Mouse (Mus musculus) CH12.LX (cell line): Measurements from ENCODE around the gene Vgll2. TPM values are rescaled to one million over a fixed set of nuclear protein-coding genes. Genes with fewer than 3 reads are reported as not detected.
A peak's percentile ranks its signal among the peaks of the same experiment; 100 is the strongest.

Experiments used
- DNase-seq: peaks from one replicate; pipeline ENCODE4 v3.0.0-alpha.2; 2013; ENCODE audit errors: extremely low read depth
- H3K27ac ChIP-seq: 2 replicates; pipeline ENCODE4 v1.5.1; 2012; ENCODE audit warnings: low read depth, mild to moderate bottlenecking, control low read depth, moderate library complexity; ENCODE audit not compliant: insufficient read depth
- H3K27me3 ChIP-seq: replicated peaks from 2 replicates; pipeline ENCODE3; 2012; ENCODE audit warnings: inconsistent platforms
- H3K36me3 ChIP-seq, 2 experiments: replicated peaks in 1 of 2; 2 replicates each; pipeline versions ENCODE3 to v1.6.1; 2012; ENCODE audit warnings: inconsistent platforms in 1 of 2, low read length in 1 of 2, mild to moderate bottlenecking in 1 of 2, mixed read lengths in 1 of 2, moderate library complexity in 1 of 2; ENCODE audit not compliant: control insufficient read depth in 1 of 2, insufficient read depth in 1 of 2
- H3K4me1 ChIP-seq, 2 experiments: 2 replicates each; pipeline ENCODE4 v1.6.1; 2012; ENCODE audit warnings: inconsistent platforms in 1 of 2, moderate library complexity in 1 of 2; ENCODE audit not compliant: insufficient read depth in 2 of 2, control insufficient read depth in 1 of 2
- H3K4me2 ChIP-seq: 2 replicates; pipeline ENCODE4 v1.6.1; 2012; ENCODE audit warnings: low read depth, mild to moderate bottlenecking, control low read depth; ENCODE audit not compliant: poor library complexity, insufficient read depth, severe bottlenecking
- H3K4me3 ChIP-seq, 3 experiments: fragments of 150-350 bp in 1 of 3; sonication (generic) in 1 of 3; replicated peaks in 1 of 3; 2 replicates each; pipeline versions ENCODE3 to v1.5.1; 2011 to 2012; ENCODE audit warnings: low read depth in 2 of 3, low read length in 2 of 3, mild to moderate bottlenecking in 2 of 3, moderate library complexity in 2 of 3, control low read depth in 1 of 3, improper control_type of control experiment in 1 of 3, inconsistent platforms in 1 of 3, mixed read lengths in 1 of 3; ENCODE audit not compliant: poor library complexity in 1 of 3
- H3K79me2 ChIP-seq: replicated peaks from 2 replicates; pipeline ENCODE4 v1.6.1; 2012; ENCODE audit warnings: mild to moderate bottlenecking, moderate library complexity; ENCODE audit not compliant: control insufficient read depth, poor library complexity, insufficient read depth, severe bottlenecking; ENCODE audit errors: extremely low read depth
- H3K9ac ChIP-seq: 2 replicates; pipeline ENCODE4 v1.6.1; 2012; ENCODE audit warnings: low read depth, mild to moderate bottlenecking, control low read depth, moderate library complexity; ENCODE audit not compliant: insufficient read depth
- H3K9me3 ChIP-seq: replicated peaks from 2 replicates; pipeline ENCODE3; 2012; ENCODE audit warnings: low read length, inconsistent platforms, mixed read lengths
- BHLHE40 ChIP-seq: IDR thresholded peaks from 2 replicates; pipeline ENCODE4 v1.6.1; 2011; ENCODE audit warnings: mild to moderate bottlenecking, low read depth, low read length, improper control_type of control experiment
- CHD1 ChIP-seq: IDR thresholded peaks from 2 replicates; pipeline ENCODE4 v1.6.1; 2012; ENCODE audit warnings: low read depth, low read length, improper control_type of control experiment, inconsistent platforms
- CHD2 ChIP-seq: IDR thresholded peaks from 2 replicates; pipeline ENCODE4 v1.6.1; 2011; ENCODE audit warnings: low read length, improper control_type of control experiment
- CTCF ChIP-seq, 2 experiments: IDR thresholded peaks in 1 of 2; conservative IDR thresholded peaks in 1 of 2; 2 replicates each; pipeline ENCODE4 v1.5.1; 2011 to 2012; ENCODE audit warnings: low read depth in 2 of 2, low read length in 2 of 2, improper control_type of control experiment in 1 of 2, inconsistent platforms in 1 of 2, mild to moderate bottlenecking in 1 of 2, moderate library complexity in 1 of 2
- ELF1 ChIP-seq: IDR thresholded peaks from 2 replicates; pipeline ENCODE4 v1.6.1; 2014; ENCODE audit warnings: low read depth, mild to moderate bottlenecking, inconsistent platforms, low read length, improper control_type of control experiment
- EP300 ChIP-seq: IDR thresholded peaks from 2 replicates; pipeline ENCODE4 v1.6.1; 2011; ENCODE audit warnings: low read length, improper control_type of control experiment
- KAT2A ChIP-seq: IDR thresholded peaks from 2 replicates; pipeline ENCODE4 v1.6.1; 2012; ENCODE audit warnings: low read length, improper control_type of control experiment, inconsistent platforms; ENCODE audit not compliant: insufficient replicate concordance
- MAFK ChIP-seq: IDR thresholded peaks from 2 replicates; pipeline ENCODE4 v1.6.1; 2011; ENCODE audit warnings: low read length, improper control_type of control experiment; ENCODE audit not compliant: insufficient replicate concordance
- MAZ ChIP-seq: IDR thresholded peaks from 2 replicates; pipeline ENCODE4 v1.6.1; 2012; ENCODE audit warnings: low read depth, mild to moderate bottlenecking, inconsistent platforms, low read length, improper control_type of control experiment, moderate library complexity
- MXI1 ChIP-seq: IDR thresholded peaks from 2 replicates; pipeline ENCODE4 v1.6.1; 2011; ENCODE audit warnings: mild to moderate bottlenecking, low read depth, low read length, improper control_type of control experiment
- NELFE ChIP-seq: IDR thresholded peaks from 2 replicates; pipeline ENCODE4 v1.6.1; 2011; ENCODE audit warnings: low read depth, low read length, improper control_type of control experiment
- PAX5 ChIP-seq: IDR thresholded peaks from 2 replicates; pipeline ENCODE4 v1.6.1; 2012; ENCODE audit warnings: low read length, inconsistent platforms, mixed read lengths
- POLR2AphosphoS2 ChIP-seq: IDR thresholded peaks from 2 replicates; pipeline ENCODE4 v1.6.1; 2011; ENCODE audit warnings: low read depth, low read length, improper control_type of control experiment
- SIN3A ChIP-seq: IDR thresholded peaks from 2 replicates; pipeline ENCODE4 v1.6.1; 2012; ENCODE audit warnings: low read length, improper control_type of control experiment, inconsistent platforms
- SMC3 ChIP-seq: IDR thresholded peaks from 2 replicates; pipeline ENCODE4 v1.6.1; 2011; ENCODE audit warnings: low read depth, low read length, improper control_type of control experiment
- TBP ChIP-seq: conservative IDR thresholded peaks from 2 replicates; pipeline ENCODE4 v1.6.1; 2011; ENCODE audit warnings: low read depth, low read length, improper control_type of control experiment
- TCF12 ChIP-seq: IDR thresholded peaks from 2 replicates; pipeline ENCODE4 v1.6.1; 2014; ENCODE audit warnings: low read depth, mild to moderate bottlenecking, inconsistent platforms, low read length, improper control_type of control experiment
- USF1 ChIP-seq: IDR thresholded peaks from 2 replicates; pipeline ENCODE4 v1.6.1; 2014; ENCODE audit warnings: low read depth, mild to moderate bottlenecking, inconsistent platforms, low read length, improper control_type of control experiment
- ZC3H11A ChIP-seq: IDR thresholded peaks from 2 replicates; pipeline ENCODE4 v1.6.1; 2012; ENCODE audit warnings: low read depth, mild to moderate bottlenecking, inconsistent platforms, low read length, improper control_type of control experiment
- dilution Hi-C: fragments of 300-500 bp; cut with MboI; formaldehyde crosslinking; loops from 2 replicates; pipeline ENCODE4 v1.14.3; 2020; ENCODE audit warnings: low sequenced_read_pairs; ENCODE audit not compliant: extremely low pct_unique_long_range_greater_than_20kb, extremely low pct_ligation_motif_present
- in situ Hi-C: fragments of 300-500 bp; cut with MboI; formaldehyde crosslinking; loops from 3 replicates; pipeline ENCODE4 v1.14.3; 2019; ENCODE audit warnings: low sequenced_read_pairs, low pct_ligation_motif_present, low pct_unique_long_range_greater_than_20kb, mixed read lengths
- polyA plus RNA-seq: library from polyadenylated mRNA; unstranded; fragments of >175 nt; gene quantifications from 2 replicates; pipeline ENCODE4 v1.2.1, GENCODE M21; 2012; ENCODE audit warnings: low read depth; ENCODE audit not compliant: insufficient read length
- total RNA-seq, 2 experiments: library from RNA; depleted of rRNA; stranded (reverse); fragments of 300-350 nt in 1 of 2; fragments of >200 nt in 1 of 2; gene quantifications; 2 replicates each; pipeline ENCODE4 v1.2.3; 2012 to 2014

Gene Vgll2
- total and polyA plus RNA-seq, 3 experiments, result not detected

DNA sequence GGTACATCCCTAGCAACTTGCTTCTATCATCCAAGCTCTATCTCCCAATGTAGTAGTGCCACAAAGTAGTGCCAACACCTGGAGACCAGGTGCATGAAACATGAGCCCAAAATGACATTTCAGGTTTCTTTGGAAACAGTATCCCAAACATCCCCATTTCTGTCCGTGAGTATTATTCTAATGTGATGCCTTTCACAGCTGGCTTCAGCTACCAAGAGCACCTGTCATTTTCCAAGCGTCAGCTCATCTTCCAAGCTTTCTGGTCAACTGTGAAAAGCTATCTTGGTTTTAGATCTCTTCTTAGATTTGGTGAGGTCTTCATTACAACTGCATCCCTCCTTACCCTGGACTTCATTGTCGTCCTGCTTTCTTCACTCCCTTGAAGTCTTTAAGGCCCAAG is 46.7 kb upstream of the Vgll2 start:
- no peak overlapping the region for H3K9ac ChIP-seq
- no peaks in the 10 kb centered on the region for H3K27me3 ChIP-seq
- no peak for TF ChIP-seq MAZ
- TF ChIP-seq MAFK, result no peak
- TF ChIP-seq SIN3A, result no peak
- no peak for TF ChIP-seq CHD2
- TF ChIP-seq ZC3H11A, result no peak
- TF ChIP-seq EP300, result no peak
- TF ChIP-seq CTCF (conservative IDR thresholded peaks at IDR 0.05 in 1 of 2, IDR thresholded peaks at IDR 0.05 in 1 of 2; ENCODE audit: low read depth in 2 of 2, low read length in 2 of 2), result no peak
- no peak for TF ChIP-seq CHD1
- dilution Hi-C loops (no loop called here), in situ Hi-C loops (no loop called here)
- H3K27ac ChIP-seq, result no peak overlapping the region
- peaks cover 0 to 3% of the 10 kb centered on the region in 2 experiments; a peak in 1 of 4 replicates for H3K4me1 ChIP-seq
- H3K36me3 ChIP-seq, result no peaks in the 10 kb centered on the region
- no peaks in the 10 kb centered on the region for H3K79me2 ChIP-seq
- H3K4me2 ChIP-seq, result no peak overlapping the region
- no peak overlapping the region for H3K4me3 ChIP-seq
- DNase-seq, result no peak
- H3K9me3 ChIP-seq, result no peaks in the 10 kb centered on the region

DNA sequence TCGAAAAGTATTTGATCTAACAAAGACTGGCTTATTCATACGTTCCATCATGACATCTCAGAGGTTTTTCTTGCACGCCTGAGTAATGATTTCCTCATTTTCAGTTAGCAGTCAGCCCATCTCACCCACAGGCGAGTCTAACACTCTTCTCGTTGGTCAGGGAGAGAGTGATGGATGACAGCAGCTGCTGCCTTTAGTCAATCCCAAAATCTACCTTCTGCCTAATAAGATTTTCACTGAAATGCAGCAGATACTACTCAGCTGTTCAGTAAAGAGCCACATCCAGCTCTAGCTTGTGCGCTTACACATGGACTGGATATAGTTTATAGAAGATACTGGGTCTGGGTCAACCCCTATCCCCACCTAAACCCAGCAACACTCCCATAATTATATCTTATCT is 40.7 kb upstream of the Vgll2 start:
- H3K27ac ChIP-seq, result no peak overlapping the region
- H3K36me3 ChIP-seq, result no peaks in the 10 kb centered on the region
- peak; percentile 25 for DNase-seq
- H3K4me3 ChIP-seq, result no peak overlapping the region
- TF ChIP-seq NELFE (no peak), CHD2 (no peak), MXI1 (no peak), TCF12 (no peak), USF1 (no peak), SIN3A (no peak), KAT2A (no peak), SMC3 (no peak), BHLHE40 (no peak), TBP (no peak), POLR2AphosphoS2 (no peak), CHD1 (no peak), PAX5 (no peak), ELF1 (no peak)
- TF ChIP-seq, all 38 proteins: peak for 0
- H3K79me2 ChIP-seq, result no peaks in the 10 kb centered on the region
- H3K9me3 ChIP-seq, result no peaks in the 10 kb centered on the region
- in situ Hi-C loops (no loop called here), dilution Hi-C loops (no loop called here)
- H3K9ac ChIP-seq, result no peak overlapping the region
- peaks cover 0 to 9% of the 10 kb centered on the region in 2 experiments; a peak in 2 of 4 replicates for H3K4me1 ChIP-seq
- H3K27me3 ChIP-seq, result no peaks in the 10 kb centered on the region
- H3K4me2 ChIP-seq, result no peak overlapping the region
